In genomic region chr1:89935493-89936348, GRCm38 (mm10) we compare ENCODE assay signal across 17 mouse cellular contexts. TPM values are rescaled to one million over a fixed set of nuclear protein-coding genes. Genes with fewer than 3 reads are reported as not detected.
DNase-seq lines count a peak whose midpoint lies in the region; ATAC-seq lines count a peak whose summit lies in the region.
"Had no signal": no experiment of that assay in that cellular context is flagged by ENCODE, and none has a peak within 500 bp of the region (broad histone marks: within the 10 kb centered on the region; RNA-seq: fewer than 3 reads in every experiment).

No protein-coding gene starts in this region.

- H3K4me3 ChIP-seq in hindbrain, embryonic 15.5 days, result no peak overlapping the region
- no peak overlapping the region for H3K4me3 ChIP-seq in neural tube, embryonic 11.5 days (ENCODE audit: low read depth, low read length)
- H3K4me3 ChIP-seq: heart, embryonic 15.5 days; kidney, embryonic 15.5 days; liver, embryonic 12.5 days; lung, embryonic 15.5 days; myocyte had no signal

- H3K4me1 ChIP-seq in hindbrain, embryonic 15.5 days (replicated peaks), result peaks cover 29% of the 10 kb centered on the region
- H3K4me1 ChIP-seq in neural tube, embryonic 11.5 days (ENCODE audit: control insufficient read depth, insufficient read depth, low read length), result peaks cover 18% of the 10 kb centered on the region

- peak; percentile 89 for DNase-seq in ZHBTc4 (ENCODE audit: low read depth, low spot score)
- DNase-seq in embryo, embryonic 9.5 days (ENCODE audit: extremely low spot score), result peak; percentile 57
- peak; percentile 48 for DNase-seq in neural tube, embryonic 11.5 days (ENCODE audit: low spot score)
- DNase-seq in right cerebral cortex, postnatal 4 days, result no peak
- no peak for DNase-seq in spleen, postnatal 14 days (ENCODE audit: low spot score in 2 of 2)
- DNase-seq in heart, adult 18-20 months, result no peak
- DNase-seq: layer of hippocampus, postnatal 36 days; right cerebral cortex, adult 18-20 months; thymus, postnatal 25 days had no signal

- H3K9ac ChIP-seq in hindbrain, embryonic 15.5 days, result no peak overlapping the region
- peak overlapping the region; percentile 24; the same call in 1 of the 2 replicates for H3K9ac ChIP-seq in neural tube, embryonic 11.5 days (ENCODE audit: low read length)
- H3K9ac ChIP-seq: heart, embryonic 15.5 days; kidney, embryonic 15.5 days; liver, embryonic 12.5 days; lung, embryonic 15.5 days had no signal

- H3K27ac ChIP-seq in hindbrain, embryonic 15.5 days (replicated peaks), result 0 out of 2 replicates have a peak overlapping the region, but pooled peaks have one; percentile 24
- peak overlapping the region; percentile 50; the same call in 1 of the 2 replicates for H3K27ac ChIP-seq in neural tube, embryonic 11.5 days (ENCODE audit: low read depth, low read length)
- H3K27ac ChIP-seq: heart, embryonic 15.5 days; kidney, embryonic 15.5 days; liver, embryonic 12.5 days; lung, embryonic 15.5 days had no signal

- peak overlapping the region; percentile 20 for H3K4me2 ChIP-seq in hindbrain, embryonic 15.5 days
- peak overlapping the region; percentile 31 for H3K4me2 ChIP-seq in neural tube, embryonic 11.5 days (ENCODE audit: low read depth)
- H3K4me2 ChIP-seq: heart, embryonic 15.5 days; kidney, embryonic 15.5 days; liver, embryonic 12.5 days; lung, embryonic 15.5 days had no signal

- H3K27me3 ChIP-seq in hindbrain, embryonic 15.5 days, result peaks cover 85% of the 10 kb centered on the region
- peaks cover 56% of the 10 kb centered on the region for H3K27me3 ChIP-seq in neural tube, embryonic 11.5 days (ENCODE audit: control insufficient read depth, insufficient read depth, low read length)

- ATAC-seq in hindbrain, embryonic 15.5 days (ENCODE audit: low FRiP score, low read depth), result no peak
- ATAC-seq in neural tube, embryonic 11.5 days (ENCODE audit: insufficient read depth, low FRiP score, low TSS enrichment), result no peak
- ATAC-seq: CD4-positive, CD25-positive, alpha-beta regulatory T cell, adult 4 months; liver, embryonic 12.5 days had no signal

- no peaks in the 10 kb centered on the region for H3K9me3 ChIP-seq in hindbrain, embryonic 15.5 days
- H3K9me3 ChIP-seq in neural tube, embryonic 11.5 days (ENCODE audit: control insufficient read depth, low read length), result no peaks in the 10 kb centered on the region
- H3K9me3 ChIP-seq: heart, embryonic 15.5 days; kidney, embryonic 15.5 days; liver, embryonic 12.5 days; lung, embryonic 15.5 days had no signal

- no peaks in the 10 kb centered on the region for H3K36me3 ChIP-seq in hindbrain, embryonic 15.5 days
- H3K36me3 ChIP-seq in neural tube, embryonic 11.5 days (ENCODE audit: control insufficient read depth, insufficient read depth, low read length), result no peaks in the 10 kb centered on the region
- H3K36me3 ChIP-seq: heart, embryonic 15.5 days; kidney, embryonic 15.5 days; liver, embryonic 12.5 days; lung, embryonic 15.5 days had no signal

- WGBS in hindbrain, embryonic 15.5 days, result 3% methylated on average over 29 of the region's 29 CpGs
- WGBS in neural tube, embryonic 11.5 days, result under 1% methylated on average over 29 of the region's 29 CpGs

RNA-seq across cellular contexts. Expression of gene Gbx2, which starts 4.7 kb away (rescaled TPM):
- 38.3 and 42.6 TPM in 2 replicates for polyA plus RNA-seq in hindbrain, embryonic 15.5 days (2015; fragmentation: Nextera tagmentation; extraction: Ambion mirVana)
- polyA plus RNA-seq in neural tube, embryonic 11.5 days (2014; fragmentation: Nextera tagmentation; extraction: Ambion mirVana), result 44.0 and 45.8 TPM in 2 replicates
- total RNA-seq in heart, adult 18-20 months (2021), result not detected
- polyA plus RNA-seq: CD4-positive, CD25-positive, alpha-beta regulatory T cell, adult 4 months; frontal cortex, adult 2 months; heart, embryonic 15.5 days; myocyte had no signal

Comparison
In these comparisons a context has a peak if more than half of its experiments do, and no peak if none do; other contexts are left out.
1. DNase-seq: peak in ZHBTc4 (single experiment), embryo, embryonic 9.5 days (single experiment) and neural tube, embryonic 11.5 days (single experiment); none in right cerebral cortex, postnatal 4 days (single experiment), spleen, postnatal 14 days (0 of 2) and heart, adult 18-20 months (0 of 2).